Mouse (Mus musculus) CH12.LX (cell line): ENCODE data around the gene Stn1. TPM values are rescaled to one million over a fixed set of nuclear protein-coding genes. Genes with fewer than 3 reads are reported as not detected.

Experiments
- DNase-seq: peaks from one replicate; pipeline ENCODE4 v3.0.0-alpha.2; 2013; ENCODE audit errors: extremely low read depth
- H3K27ac ChIP-seq: 2 replicates; pipeline ENCODE4 v1.5.1; 2012; ENCODE audit warnings: low read depth, mild to moderate bottlenecking, control low read depth, moderate library complexity; ENCODE audit not compliant: insufficient read depth
- H3K27me3 ChIP-seq: replicated peaks from 2 replicates; pipeline ENCODE3; 2012; ENCODE audit warnings: inconsistent platforms
- H3K36me3 ChIP-seq, 2 experiments: replicated peaks in 1 of 2; 2 replicates each; pipeline versions ENCODE3 to v1.6.1; 2012; ENCODE audit warnings: inconsistent platforms in 1 of 2, low read length in 1 of 2, mild to moderate bottlenecking in 1 of 2, mixed read lengths in 1 of 2, moderate library complexity in 1 of 2; ENCODE audit not compliant: control insufficient read depth in 1 of 2, insufficient read depth in 1 of 2
- H3K4me1 ChIP-seq, 2 experiments: 2 replicates each; pipeline ENCODE4 v1.6.1; 2012; ENCODE audit warnings: inconsistent platforms in 1 of 2, moderate library complexity in 1 of 2; ENCODE audit not compliant: insufficient read depth in 2 of 2, control insufficient read depth in 1 of 2
- H3K4me2 ChIP-seq: 2 replicates; pipeline ENCODE4 v1.6.1; 2012; ENCODE audit warnings: low read depth, mild to moderate bottlenecking, control low read depth; ENCODE audit not compliant: poor library complexity, insufficient read depth, severe bottlenecking
- H3K4me3 ChIP-seq, 3 experiments: fragments of 150-350 bp in 1 of 3; sonication (generic) in 1 of 3; replicated peaks in 1 of 3; 2 replicates each; pipeline versions ENCODE3 to v1.5.1; 2011 to 2012; ENCODE audit warnings: low read depth in 2 of 3, low read length in 2 of 3, mild to moderate bottlenecking in 2 of 3, moderate library complexity in 2 of 3, control low read depth in 1 of 3, improper control_type of control experiment in 1 of 3, inconsistent platforms in 1 of 3, mixed read lengths in 1 of 3; ENCODE audit not compliant: poor library complexity in 1 of 3
- H3K79me2 ChIP-seq: replicated peaks from 2 replicates; pipeline ENCODE4 v1.6.1; 2012; ENCODE audit warnings: mild to moderate bottlenecking, moderate library complexity; ENCODE audit not compliant: control insufficient read depth, poor library complexity, insufficient read depth, severe bottlenecking; ENCODE audit errors: extremely low read depth
- H3K9ac ChIP-seq: 2 replicates; pipeline ENCODE4 v1.6.1; 2012; ENCODE audit warnings: low read depth, mild to moderate bottlenecking, control low read depth, moderate library complexity; ENCODE audit not compliant: insufficient read depth
- H3K9me3 ChIP-seq: replicated peaks from 2 replicates; pipeline ENCODE3; 2012; ENCODE audit warnings: low read length, inconsistent platforms, mixed read lengths
- CHD2 ChIP-seq: IDR thresholded peaks from 2 replicates; pipeline ENCODE4 v1.6.1; 2011; ENCODE audit warnings: low read length, improper control_type of control experiment
- ELF1 ChIP-seq: IDR thresholded peaks from 2 replicates; pipeline ENCODE4 v1.6.1; 2014; ENCODE audit warnings: low read depth, mild to moderate bottlenecking, inconsistent platforms, low read length, improper control_type of control experiment
- EP300 ChIP-seq: IDR thresholded peaks from 2 replicates; pipeline ENCODE4 v1.6.1; 2011; ENCODE audit warnings: low read length, improper control_type of control experiment
- IRF4 ChIP-seq: IDR thresholded peaks from 2 replicates; pipeline ENCODE4 v1.6.1; 2014; ENCODE audit warnings: low read depth, mild to moderate bottlenecking, inconsistent platforms, low read length, improper control_type of control experiment
- JUND ChIP-seq: conservative IDR thresholded peaks from 2 replicates; pipeline ENCODE4 v1.6.1; 2011; ENCODE audit warnings: low read depth, low read length, improper control_type of control experiment
- MAFK ChIP-seq: IDR thresholded peaks from 2 replicates; pipeline ENCODE4 v1.6.1; 2011; ENCODE audit warnings: low read length, improper control_type of control experiment; ENCODE audit not compliant: insufficient replicate concordance
- MAZ ChIP-seq: IDR thresholded peaks from 2 replicates; pipeline ENCODE4 v1.6.1; 2012; ENCODE audit warnings: low read depth, mild to moderate bottlenecking, inconsistent platforms, low read length, improper control_type of control experiment, moderate library complexity
- MEF2A ChIP-seq: IDR thresholded peaks from 2 replicates; pipeline ENCODE4 v1.6.1; 2014; ENCODE audit warnings: low read depth, mild to moderate bottlenecking, inconsistent platforms, low read length, improper control_type of control experiment, borderline replicate concordance
- NELFE ChIP-seq: IDR thresholded peaks from 2 replicates; pipeline ENCODE4 v1.6.1; 2011; ENCODE audit warnings: low read depth, low read length, improper control_type of control experiment
- POLR2A ChIP-seq: IDR thresholded peaks from 2 replicates; pipeline ENCODE4 v1.6.1; 2011; ENCODE audit warnings: low read depth, mild to moderate bottlenecking, improper control_type of control experiment, low read length
- RAD21 ChIP-seq: IDR thresholded peaks from 2 replicates; pipeline ENCODE4 v1.6.1; 2011; ENCODE audit warnings: low read depth, mild to moderate bottlenecking, low read length, improper control_type of control experiment, moderate library complexity
- SIN3A ChIP-seq: IDR thresholded peaks from 2 replicates; pipeline ENCODE4 v1.6.1; 2012; ENCODE audit warnings: low read length, improper control_type of control experiment, inconsistent platforms
- TCF12 ChIP-seq: IDR thresholded peaks from 2 replicates; pipeline ENCODE4 v1.6.1; 2014; ENCODE audit warnings: low read depth, mild to moderate bottlenecking, inconsistent platforms, low read length, improper control_type of control experiment
- USF1 ChIP-seq: IDR thresholded peaks from 2 replicates; pipeline ENCODE4 v1.6.1; 2014; ENCODE audit warnings: low read depth, mild to moderate bottlenecking, inconsistent platforms, low read length, improper control_type of control experiment
- ZC3H11A ChIP-seq: IDR thresholded peaks from 2 replicates; pipeline ENCODE4 v1.6.1; 2012; ENCODE audit warnings: low read depth, mild to moderate bottlenecking, inconsistent platforms, low read length, improper control_type of control experiment
- ZNF384 ChIP-seq: IDR thresholded peaks from 2 replicates; pipeline ENCODE4 v1.6.1; 2012; ENCODE audit warnings: low read depth, low read length, improper control_type of control experiment, inconsistent platforms
- dilution Hi-C: fragments of 300-500 bp; cut with MboI; formaldehyde crosslinking; loops from 2 replicates; pipeline ENCODE4 v1.14.3; 2020; ENCODE audit warnings: low sequenced_read_pairs; ENCODE audit not compliant: extremely low pct_unique_long_range_greater_than_20kb, extremely low pct_ligation_motif_present
- in situ Hi-C: fragments of 300-500 bp; cut with MboI; formaldehyde crosslinking; loops from 3 replicates; pipeline ENCODE4 v1.14.3; 2019; ENCODE audit warnings: low sequenced_read_pairs, low pct_ligation_motif_present, low pct_unique_long_range_greater_than_20kb, mixed read lengths
- polyA plus RNA-seq: library from polyadenylated mRNA; unstranded; fragments of >175 nt; gene quantifications from 2 replicates; pipeline ENCODE4 v1.2.1, GENCODE M21; 2012; ENCODE audit warnings: low read depth; ENCODE audit not compliant: insufficient read length
- total RNA-seq, 2 experiments: library from RNA; depleted of rRNA; stranded (reverse); fragments of 300-350 nt in 1 of 2; fragments of >200 nt in 1 of 2; gene quantifications; 2 replicates each; pipeline ENCODE4 v1.2.3; 2012 to 2014

Stn1 gene
- total and polyA plus RNA-seq, 3 experiments: 18.3 to 35.7 (median 25.3) TPM

- in situ Hi-C loops: no loop called here
- dilution Hi-C loops: no loop called here
These were observed 84.6 kb downstream of the Stn1 start for GRCm38 (mm10) chr19:47452682-47453081.

GRCm38 (mm10) chr19:47452211-47452610, 85.1 kb downstream of the Stn1 start:
- H3K79me2 ChIP-seq: no peaks in the 10 kb centered on the region
- no peak for DNase-seq
- H3K36me3 ChIP-seq: peaks cover 0 to under 1% of the 10 kb centered on the region in 2 experiments
- no peak for TF ChIP-seq TCF12
- TF ChIP-seq JUND: no peak
- TF ChIP-seq MAFK: no peak
- TF ChIP-seq IRF4: no peak
- TF ChIP-seq ZNF384: no peak
- no peak for TF ChIP-seq CHD2
- no peak for TF ChIP-seq SIN3A
- TF ChIP-seq, all 38 proteins: peak for 0
- dilution Hi-C loops (no loop called here), in situ Hi-C loops (no loop called here)
- no peak overlapping the region for H3K27ac ChIP-seq
- H3K4me3 ChIP-seq: no peak overlapping the region
- no peaks in the 10 kb centered on the region for H3K9me3 ChIP-seq
- peaks cover 58 to 88% of the 10 kb centered on the region in 2 experiments for H3K4me1 ChIP-seq
- no peaks in the 10 kb centered on the region for H3K27me3 ChIP-seq
- no peak overlapping the region for H3K4me2 ChIP-seq
- H3K9ac ChIP-seq: no peak overlapping the region

More at GRCm38 (mm10) chr19:47452682-47453081, 84.6 kb downstream of the Stn1 start:
- H3K9me3 ChIP-seq: no peaks in the 10 kb centered on the region
- H3K4me2 ChIP-seq: no peak overlapping the region
- no peaks in the 10 kb centered on the region for H3K27me3 ChIP-seq
- no peak for TF ChIP-seq POLR2A
- no peak for TF ChIP-seq RAD21
- no peak for TF ChIP-seq ELF1
- TF ChIP-seq TCF12: no peak
- TF ChIP-seq USF1: no peak
- no peak for TF ChIP-seq SIN3A
- TF ChIP-seq EP300: no peak
- TF ChIP-seq ZC3H11A: no peak
- no peak for TF ChIP-seq MEF2A
- no peak for TF ChIP-seq MAZ
- no peak for TF ChIP-seq NELFE
- H3K4me3 ChIP-seq: no peak overlapping the region
- H3K4me1 ChIP-seq: peaks cover 55 to 88% of the 10 kb centered on the region in 2 experiments
- H3K27ac ChIP-seq: no peak overlapping the region
- no peak for DNase-seq
- H3K9ac ChIP-seq: no peak overlapping the region
- peaks cover 0 to 4% of the 10 kb centered on the region in 2 experiments for H3K36me3 ChIP-seq
- H3K79me2 ChIP-seq: no peaks in the 10 kb centered on the region
